Mouse (Mus musculus): ENCODE results near the gene Hs3st2. TPM values are rescaled to one million over a fixed set of nuclear protein-coding genes. Genes with fewer than 3 reads are reported as not detected.

The Hs3st2 gene
- polyA plus RNA-seq, 2 experiments = 1.1 TPM

DNA sequence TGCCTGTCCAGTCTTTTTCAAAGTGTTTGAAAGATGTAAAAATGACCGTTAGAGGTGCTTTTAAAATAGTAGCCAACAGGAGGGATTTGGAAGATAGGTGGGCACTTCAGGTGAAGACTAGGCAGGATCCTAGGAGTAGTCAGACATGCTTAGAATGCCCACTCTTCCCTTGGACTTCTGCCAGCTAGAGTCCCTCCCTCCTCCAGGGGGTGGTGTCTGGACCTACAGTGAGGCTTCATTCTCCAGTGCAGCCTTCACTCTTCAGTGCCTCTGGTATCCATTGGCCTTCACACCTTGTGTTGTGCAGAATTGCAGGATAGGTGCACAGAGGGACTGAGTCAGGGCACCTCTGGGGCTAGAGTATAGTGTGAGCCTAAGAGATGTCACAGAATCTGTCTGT, 2.2 kb downstream of the Hs3st2 start:
- peaks cover 45% of the 10 kb centered on the region for H3K27me3 ChIP-seq (ENCODE audit: control insufficient read depth, insufficient read depth, low read length)
- WGBS = 76% methylated on average over 1 of the region's 1 CpGs
- H3K4me1 ChIP-seq (ENCODE audit: control insufficient read depth, insufficient read depth, low read length) = peaks cover 5% of the 10 kb centered on the region
- H3K9ac ChIP-seq (ENCODE audit: low read depth, low read length, severe bottlenecking) = no peak overlapping the region
- H3K4me3 ChIP-seq (replicated peaks; ENCODE audit: low read length) = no peak overlapping the region
- ATAC-seq (ENCODE audit: low FRiP score, low read depth) (no peak), DNase-seq (ENCODE audit: low spot score) (no peak)
- H3K4me2 ChIP-seq (replicated peaks; ENCODE audit: low read depth, low read length, severe bottlenecking) = no peak overlapping the region
- H3K9me3 ChIP-seq (ENCODE audit: control insufficient read depth, low read length) = no peaks in the 10 kb centered on the region
- no peak overlapping the region for H3K27ac ChIP-seq (replicated peaks; ENCODE audit: low read depth, low read length)
- no peaks in the 10 kb centered on the region for H3K36me3 ChIP-seq (ENCODE audit: control insufficient read depth, insufficient read depth, low read length)
- no peak for TF ChIP-seq POLR2A (IDR thresholded peaks at IDR 0.05; ENCODE audit: borderline replicate concordance, extremely low read depth, insufficient read depth, insufficient read length)

DNA sequence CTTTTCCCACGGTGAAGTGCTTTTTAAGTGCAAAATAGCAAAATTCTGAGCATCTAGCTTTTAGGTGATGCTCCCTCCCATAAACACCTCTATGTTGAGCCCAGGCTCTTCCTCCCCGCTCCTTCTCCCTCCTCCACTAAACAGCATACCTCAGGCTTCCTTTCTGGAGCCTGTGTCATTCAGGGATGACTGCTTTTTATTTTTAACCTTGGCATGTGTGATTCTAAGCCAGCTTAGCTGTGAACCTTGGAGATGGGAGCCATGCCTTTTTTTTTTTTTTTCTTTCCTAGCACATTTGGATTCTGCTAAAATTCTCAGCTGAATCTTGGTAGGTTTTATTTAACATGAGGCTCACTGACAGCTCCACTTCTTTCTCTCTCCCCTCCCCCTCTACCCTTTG, 3.2 kb downstream of the Hs3st2 start:
- TF ChIP-seq POLR2A (IDR thresholded peaks at IDR 0.05; ENCODE audit: borderline replicate concordance, extremely low read depth, insufficient read depth, insufficient read length) = no peak
- Histone ChIP-seq H3K4me2 (replicated peaks; ENCODE audit: low read depth, low read length, severe bottlenecking) (no peak overlapping the region), H3K4me1 (ENCODE audit: control insufficient read depth, insufficient read depth, low read length) (peaks cover 5% of the 10 kb centered on the region), H3K4me3 (replicated peaks; ENCODE audit: low read length) (no peak overlapping the region), H3K27me3 (ENCODE audit: control insufficient read depth, insufficient read depth, low read length) (peaks cover 45% of the 10 kb centered on the region), H3K27ac (replicated peaks; ENCODE audit: low read depth, low read length) (no peak overlapping the region), H3K9ac (ENCODE audit: low read depth, low read length, severe bottlenecking) (no peak overlapping the region), H3K9me3 (ENCODE audit: control insufficient read depth, low read length) (no peaks in the 10 kb centered on the region), H3K36me3 (ENCODE audit: control insufficient read depth, insufficient read depth, low read length) (no peaks in the 10 kb centered on the region)
- ATAC-seq (ENCODE audit: low FRiP score, low read depth) = no peak
- WGBS = 73% methylated on average over 2 of the region's 2 CpGs
- DNase-seq (ENCODE audit: low spot score) = no peak

GRCm38 (mm10) chr7:121410716-121411506, 19.3 kb downstream of the Hs3st2 start:
- no peaks in the 10 kb centered on the region for H3K9me3 ChIP-seq (ENCODE audit: control insufficient read depth, low read length)

DNA sequence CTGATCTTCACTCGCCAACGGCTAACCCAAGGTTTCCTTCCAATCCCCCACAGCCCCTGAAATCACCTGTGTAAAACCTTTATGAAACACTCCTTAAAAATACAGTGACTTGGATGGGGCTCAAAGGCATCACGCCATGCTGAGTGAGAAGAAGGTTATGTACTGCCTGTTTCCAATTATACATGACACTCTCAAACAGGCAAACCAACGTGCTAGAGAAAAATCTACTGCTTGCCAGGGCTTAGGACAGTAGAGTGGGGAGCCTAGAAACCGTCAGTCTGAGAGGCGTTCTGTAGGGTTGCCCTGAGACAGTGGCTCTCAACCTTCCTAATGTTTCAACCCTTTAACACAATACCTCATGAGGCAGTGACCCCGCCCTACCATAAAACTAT, 19.8 kb downstream of the Hs3st2 start:
- Histone ChIP-seq H3K4me3 (replicated peaks; ENCODE audit: low read length) (no peak overlapping the region), H3K27me3 (ENCODE audit: control insufficient read depth, insufficient read depth, low read length) (no peaks in the 10 kb centered on the region), H3K27ac (replicated peaks; ENCODE audit: low read depth, low read length) (no peak overlapping the region), H3K9ac (ENCODE audit: low read depth, low read length, severe bottlenecking) (no peak overlapping the region), H3K9me3 (ENCODE audit: control insufficient read depth, low read length) (no peaks in the 10 kb centered on the region), H3K4me1 (ENCODE audit: control insufficient read depth, insufficient read depth, low read length) (no peaks in the 10 kb centered on the region), H3K36me3 (ENCODE audit: control insufficient read depth, insufficient read depth, low read length) (no peaks in the 10 kb centered on the region), H3K4me2 (replicated peaks; ENCODE audit: low read depth, low read length, severe bottlenecking) (no peak overlapping the region)
- no peak for ATAC-seq (ENCODE audit: low FRiP score, low read depth)
- 70% methylated on average over 7 of the region's 7 CpGs for WGBS
- TF ChIP-seq POLR2A (IDR thresholded peaks at IDR 0.05; ENCODE audit: borderline replicate concordance, extremely low read depth, insufficient read depth, insufficient read length) = no peak
- DNase-seq (ENCODE audit: low spot score) = no peak

More at GRCm38 (mm10) chr7:121410716-121411506, 19.3 kb downstream of the Hs3st2 start:
- Histone ChIP-seq H3K27ac (replicated peaks; ENCODE audit: low read depth, low read length) (no peak overlapping the region), H3K4me1 (ENCODE audit: control insufficient read depth, insufficient read depth, low read length) (no peaks in the 10 kb centered on the region), H3K27me3 (ENCODE audit: control insufficient read depth, insufficient read depth, low read length) (no peaks in the 10 kb centered on the region), H3K4me2 (replicated peaks; ENCODE audit: low read depth, low read length, severe bottlenecking) (no peak overlapping the region), H3K36me3 (ENCODE audit: control insufficient read depth, insufficient read depth, low read length) (no peaks in the 10 kb centered on the region), H3K9ac (ENCODE audit: low read depth, low read length, severe bottlenecking) (no peak overlapping the region), H3K4me3 (replicated peaks; ENCODE audit: low read length) (no peak overlapping the region)
- ATAC-seq (ENCODE audit: low FRiP score, low read depth) (no peak), DNase-seq (ENCODE audit: low spot score) (no peak)
- no peak for TF ChIP-seq POLR2A (IDR thresholded peaks at IDR 0.05; ENCODE audit: borderline replicate concordance, extremely low read depth, insufficient read depth, insufficient read length)
- WGBS = 81% methylated on average over 11 of the region's 11 CpGs

- peak; percentile 34; the same call in 1 of the 2 replicates for ATAC-seq (ENCODE audit: low FRiP score, low read depth)
- TF ChIP-seq POLR2A (IDR thresholded peaks at IDR 0.05; ENCODE audit: borderline replicate concordance, extremely low read depth, insufficient read depth, insufficient read length) = no peak
These were observed 45.2 kb downstream of the Hs3st2 start for GRCm38 (mm10) chr7:121436884-121437283.

More at GRCm38 (mm10) chr7:121436884-121437283, 45.2 kb downstream of the Hs3st2 start:
- 30% methylated on average over 6 of the region's 6 CpGs for WGBS
- H3K4me3 ChIP-seq (replicated peaks; ENCODE audit: low read length) = no peak overlapping the region
- no peaks in the 10 kb centered on the region for H3K9me3 ChIP-seq (ENCODE audit: control insufficient read depth, low read length)
- H3K9ac ChIP-seq (ENCODE audit: low read depth, low read length, severe bottlenecking) = no peak overlapping the region
- H3K4me2 ChIP-seq (replicated peaks; ENCODE audit: low read depth, low read length, severe bottlenecking) = no peak overlapping the region
- H3K4me1 ChIP-seq (ENCODE audit: control insufficient read depth, insufficient read depth, low read length) = no peaks in the 10 kb centered on the region; the same call in 1 of the 2 replicates
- no peak for DNase-seq (ENCODE audit: low spot score)
- no peak overlapping the region for H3K27ac ChIP-seq (replicated peaks; ENCODE audit: low read depth, low read length)
- no peaks in the 10 kb centered on the region for H3K36me3 ChIP-seq (ENCODE audit: control insufficient read depth, insufficient read depth, low read length)
- H3K27me3 ChIP-seq (ENCODE audit: control insufficient read depth, insufficient read depth, low read length) = no peaks in the 10 kb centered on the region

Data from limb, embryonic 14.5 days (tissue).